Mouse (Mus musculus) cerebellum, adult 2 months (tissue): ENCODE measurements around the gene 1700125H20Rik.

Source experiments
- CTCF ChIP-seq: fragments of 200-500 bp; IDR thresholded peaks from 2 replicates; pipeline ENCODE4 v1.5.1; 2011; ENCODE audit warnings: low read depth, mild to moderate bottlenecking, control low read depth, low read length, moderate library complexity, borderline replicate concordance; ENCODE audit not compliant: insufficient read depth
- POLR2A ChIP-seq: fragments of 200-500 bp; IDR thresholded peaks from 2 replicates; pipeline ENCODE4 v1.6.1; 2011; ENCODE audit warnings: low read length, control low read depth, borderline replicate concordance; ENCODE audit not compliant: insufficient read depth

DNA sequence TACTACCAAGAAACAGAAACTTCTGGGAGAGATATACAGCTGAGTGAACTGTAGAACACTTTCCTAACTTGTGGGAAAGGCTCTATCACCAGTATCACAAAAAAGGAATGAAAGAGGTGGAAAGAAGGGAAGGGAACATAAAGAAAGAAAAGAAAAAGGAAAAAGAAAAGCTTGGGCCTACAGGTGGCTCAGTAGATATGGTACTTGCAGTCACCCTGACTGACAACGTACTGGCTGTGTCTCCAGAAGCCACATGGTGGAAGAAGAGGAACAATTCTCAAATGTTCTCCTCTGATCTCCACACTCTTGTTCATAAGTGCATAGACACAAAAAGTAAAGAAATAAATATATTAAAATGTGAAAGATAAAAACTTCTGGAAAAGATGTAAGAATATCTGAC is 41.3 kb upstream of the 1700125H20Rik start:
- no peak for TF ChIP-seq CTCF
- no peak for TF ChIP-seq POLR2A
